Mouse (Mus musculus) adrenal gland, postnatal 4 days (tissue): ENCODE results near the gene Prdm2. TPM values are rescaled to one million over a fixed set of nuclear protein-coding genes. Genes with fewer than 3 reads are reported as not detected.
A peak's percentile ranks its signal among the peaks of the same experiment; 100 is the strongest.

ENCODE experiments used
- DNase-seq, 2 experiments: peaks; one replicate each; pipeline ENCODE4 v3.0.0; 2021 to 2022; ENCODE audit warnings: low spot score in 2 of 2, mixed read lengths in 2 of 2
- microRNA-seq: library from miRNA; unstranded; fragments of <30 nt; microRNA quantifications from one replicate; pipeline ENCODE4 v1.2.0, GENCODE M21; 2021
- total RNA-seq, 2 experiments: library from RNA; stranded (reverse); gene quantifications; 2 replicates each; pipeline ENCODE4 v1.2.3; 2021

Gene Prdm2
- total RNA-seq, 2 experiments from 2014 or later = 32.1 to 33.9 TPM

GRCm38 (mm10) chr4:143108552-143108951, 104.2 kb downstream of the Prdm2 start:
- DNase-seq = no peak

- DNase-seq = no peak
Measured at GRCm38 (mm10) chr4:143106971-143107370, 105.8 kb downstream of the Prdm2 start.

DNA sequence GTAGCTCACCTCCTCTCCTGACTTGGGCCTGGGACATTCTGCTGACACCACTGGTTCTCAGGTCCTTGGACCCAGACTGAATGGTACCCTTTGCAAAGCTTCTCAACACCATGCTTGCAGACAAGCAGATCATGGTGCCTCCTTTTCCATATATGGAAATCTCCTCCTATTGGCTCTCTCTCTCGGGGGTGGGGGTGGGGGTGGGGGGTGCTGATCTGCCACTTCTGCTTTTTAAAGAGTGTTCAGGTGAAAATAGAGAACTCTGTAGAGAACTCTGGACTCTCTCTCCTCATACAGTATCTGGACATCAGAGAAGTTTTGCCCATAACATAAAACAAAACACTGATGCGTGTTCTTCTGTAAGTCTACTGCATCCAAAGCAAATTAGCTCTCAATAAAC, 106.2 kb downstream of the Prdm2 start:
- no peak for DNase-seq

DNA sequence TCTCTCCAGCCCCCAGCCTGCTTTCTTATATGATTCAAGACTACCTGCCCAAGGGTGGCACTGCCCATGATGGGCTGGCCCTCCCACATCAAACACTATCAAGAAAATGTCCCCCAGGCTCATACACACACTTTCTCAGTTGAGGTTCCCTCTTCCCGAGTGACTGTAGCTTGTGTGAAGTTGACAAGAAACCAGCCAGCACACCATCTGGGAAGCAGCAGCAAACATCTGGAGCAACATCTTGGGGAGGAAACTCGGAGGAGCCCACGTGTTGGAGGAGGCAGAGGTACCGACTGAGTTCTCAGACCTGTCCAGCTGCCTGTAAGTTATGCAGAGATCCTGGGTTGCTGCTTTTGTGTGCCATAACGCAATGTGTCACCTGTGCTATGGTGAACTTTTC, 108.1 kb downstream of the Prdm2 start:
- DNase-seq = no peak

DNA sequence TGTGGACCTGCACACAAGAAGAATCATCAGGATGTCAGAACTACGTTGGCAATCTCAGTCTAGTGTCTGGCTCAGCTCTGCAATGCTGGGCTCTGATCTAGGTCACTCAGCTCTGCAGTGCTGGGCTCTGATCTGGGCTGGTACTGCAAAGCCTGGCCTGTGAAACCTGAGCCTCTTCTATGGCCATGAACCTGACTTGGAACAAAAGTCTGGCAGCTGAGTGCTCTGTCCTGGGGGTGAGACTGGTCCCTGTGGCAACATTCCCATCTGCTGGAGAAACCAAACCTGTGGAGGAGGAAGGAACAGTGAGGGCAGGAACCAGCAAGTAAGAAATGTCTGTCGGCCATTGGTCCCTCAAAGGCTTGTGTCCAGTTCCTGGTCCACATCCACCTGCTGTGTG, 109.0 kb downstream of the Prdm2 start:
- no peak for DNase-seq

GRCm38 (mm10) chr4:143100157-143100556, 112.6 kb downstream of the Prdm2 start:
- no peak for DNase-seq

GRCm38 (mm10) chr4:143099288-143100039, 113.3 kb downstream of the Prdm2 start:
- DNase-seq = no peak

DNA sequence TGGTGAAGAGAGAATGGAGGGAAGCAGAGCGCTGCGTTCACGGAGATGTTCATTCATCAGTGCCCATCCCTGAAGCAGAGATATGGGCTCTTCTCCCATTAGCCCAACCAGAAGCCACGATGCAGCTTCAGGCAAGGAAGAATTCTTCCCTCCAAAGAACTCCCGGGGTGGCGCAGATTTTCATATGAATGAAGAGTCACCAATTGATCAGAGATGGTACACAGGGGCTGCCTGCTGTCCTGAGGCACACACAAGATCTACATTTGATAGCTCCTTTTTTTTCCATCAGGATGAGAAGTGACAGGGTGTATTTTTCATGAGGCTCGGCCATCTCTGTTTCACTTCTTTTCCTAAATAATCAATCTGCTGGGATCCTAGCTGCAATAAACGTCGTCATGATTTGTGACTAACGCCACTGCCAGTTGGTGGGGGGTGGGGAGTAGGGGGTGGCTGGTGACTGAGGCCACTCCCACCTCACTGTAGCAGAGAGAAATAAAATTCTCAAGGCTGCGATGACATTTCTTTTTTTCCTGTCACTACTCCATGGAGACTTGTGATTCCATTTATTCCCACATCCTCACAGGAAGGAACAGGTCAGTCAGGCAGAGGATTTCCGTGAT, 120.6 kb downstream of the Prdm2 start:
- no peak for DNase-seq

GRCm38 (mm10) chr4:143090551-143090950, 122.2 kb downstream of the Prdm2 start:
- DNase-seq = no peak

- peak in 1 of 2 experiments; percentile 12 for DNase-seq
Measured at GRCm38 (mm10) chr4:143074071-143074765, 138.6 kb downstream of the Prdm2 start.

DNA sequence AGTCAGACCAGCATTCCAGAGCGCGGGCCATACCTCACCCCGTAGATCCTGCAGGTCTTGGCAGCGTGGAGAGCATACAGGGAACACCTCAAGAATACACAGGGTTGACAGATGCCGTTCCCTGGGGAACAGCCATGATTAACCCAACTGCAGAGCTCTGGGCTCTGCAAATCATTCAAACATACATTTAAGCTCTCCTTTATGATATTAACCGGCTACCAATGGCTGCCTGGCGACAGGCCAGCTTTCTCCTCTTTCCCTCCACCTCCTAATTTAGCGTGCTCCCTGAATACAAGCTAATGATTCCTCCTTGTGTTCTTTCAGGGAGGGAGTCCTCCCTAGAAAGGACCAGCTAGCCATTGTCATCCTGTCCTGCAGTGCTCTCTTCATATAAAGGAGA, 141.0 kb downstream of the Prdm2 start:
- DNase-seq = no peak

- DNase-seq = no peak
Measured at GRCm38 (mm10) chr4:143067006-143067405, 145.8 kb downstream of the Prdm2 start.

- DNase-seq = no peak
Measured at GRCm38 (mm10) chr4:143058765-143059344, 153.9 kb downstream of the Prdm2 start.

Small RNA genes lying within 50 kb of the gene (microRNA-seq; reads per million reads assigned to microRNA genes)
- gene Mir7021 = 2.9 reads per million, percentile 5 among the genes with 10 or more reads in this experiment

Other genes with a start within 250 kb of the Prdm2 start
- gene Pdpn, start 86.6 kb upstream of the Prdm2 start, total RNA-seq = 10 to 100 TPM; 11.1 to 14.8 TPM
- not detected for gene Lrrc38, start 136.8 kb upstream of the Prdm2 start, total RNA-seq
- not detected for gene Pramel1, start 181.4 kb upstream of the Prdm2 start, total RNA-seq
- gene Pramef8, start 199.4 kb upstream of the Prdm2 start, total RNA-seq = 10 to 100 TPM; 13.2 to 17.9 TPM
- gene Oog4, start 237.3 kb upstream of the Prdm2 start, total RNA-seq = not detected